Mouse (Mus musculus): Measurements from ENCODE around the gene Morn3. TPM values are rescaled to one million over a fixed set of nuclear protein-coding genes. Genes with fewer than 3 reads are reported as not detected.

Gene Morn3
- polyA plus RNA-seq, 1 experiment, result not detected

- 71% methylated on average over 19 of the region's 19 CpGs for WGBS
- Histone ChIP-seq H3K4me1 (ENCODE audit: control insufficient read depth, insufficient read depth, insufficient read length, low read length) (peaks cover 9% of the 10 kb centered on the region; the same call in 1 of the 2 replicates), H3K36me3 (ENCODE audit: control insufficient read depth, insufficient read depth, low read length) (no peaks in the 10 kb centered on the region), H3K27me3 (ENCODE audit: control insufficient read depth, insufficient read depth, low read length) (no peaks in the 10 kb centered on the region), H3K27ac (ENCODE audit: insufficient read depth, low read depth, low read length) (no peak overlapping the region), H3K4me3 (ENCODE audit: low read depth, low read length) (no peak overlapping the region)
- TF ChIP-seq CTCF (IDR thresholded peaks at IDR 0.05; ENCODE audit: extremely low read depth, insufficient read length, insufficient replicate concordance, low read depth, low read length), result no peak
- no peak for TF ChIP-seq POLR2A (IDR thresholded peaks at IDR 0.05; ENCODE audit: low read depth, low read length)
These were observed 40.9 kb downstream of the Morn3 start for GRCm38 (mm10) chr5:123005716-123006592.

GRCm38 (mm10) chr5:123000901-123001300 is 45.9 kb downstream of the Morn3 start:
- Histone ChIP-seq H3K4me1 (ENCODE audit: control insufficient read depth, insufficient read depth, insufficient read length, low read length) (peaks cover 10% of the 10 kb centered on the region; the same call in 1 of the 2 replicates), H3K27me3 (ENCODE audit: control insufficient read depth, insufficient read depth, low read length) (no peaks in the 10 kb centered on the region), H3K27ac (ENCODE audit: insufficient read depth, low read depth, low read length) (no peak overlapping the region), H3K4me3 (ENCODE audit: low read depth, low read length) (no peak overlapping the region), H3K36me3 (ENCODE audit: control insufficient read depth, insufficient read depth, low read length) (no peaks in the 10 kb centered on the region)
- no peak for TF ChIP-seq POLR2A (IDR thresholded peaks at IDR 0.05; ENCODE audit: low read depth, low read length)
- TF ChIP-seq CTCF (IDR thresholded peaks at IDR 0.05; ENCODE audit: extremely low read depth, insufficient read length, insufficient replicate concordance, low read depth, low read length), result no peak
- WGBS, result 50% methylated on average over 1 of the region's 1 CpGs

- no peak for TF ChIP-seq CTCF (IDR thresholded peaks at IDR 0.05; ENCODE audit: extremely low read depth, insufficient read length, insufficient replicate concordance, low read depth, low read length)
- TF ChIP-seq POLR2A (IDR thresholded peaks at IDR 0.05; ENCODE audit: low read depth, low read length), result no peak
- no peaks in the 10 kb centered on the region for H3K27me3 ChIP-seq (ENCODE audit: control insufficient read depth, insufficient read depth, low read length)
- WGBS, result 77% methylated on average over 18 of the region's 18 CpGs
- peaks cover 3% of the 10 kb centered on the region; the same call in 1 of the 2 replicates for H3K4me1 ChIP-seq (ENCODE audit: control insufficient read depth, insufficient read depth, insufficient read length, low read length)
- no peaks in the 10 kb centered on the region for H3K36me3 ChIP-seq (ENCODE audit: control insufficient read depth, insufficient read depth, low read length)
- H3K27ac ChIP-seq (ENCODE audit: insufficient read depth, low read depth, low read length), result no peak overlapping the region
- no peak overlapping the region for H3K4me3 ChIP-seq (ENCODE audit: low read depth, low read length)
These were observed 49.3 kb downstream of the Morn3 start for GRCm38 (mm10) chr5:122997205-122998204.

- Histone ChIP-seq H3K4me3 (ENCODE audit: low read depth, low read length) (no peak overlapping the region), H3K4me1 (ENCODE audit: control insufficient read depth, insufficient read depth, insufficient read length, low read length) (0 out of 2 replicates have a peak, but pooled peaks cover 1% of the 10 kb centered on the region), H3K36me3 (ENCODE audit: control insufficient read depth, insufficient read depth, low read length) (no peaks in the 10 kb centered on the region), H3K27me3 (ENCODE audit: control insufficient read depth, insufficient read depth, low read length) (no peaks in the 10 kb centered on the region), H3K27ac (ENCODE audit: insufficient read depth, low read depth, low read length) (no peak overlapping the region)
- TF ChIP-seq CTCF (IDR thresholded peaks at IDR 0.05; ENCODE audit: extremely low read depth, insufficient read length, insufficient replicate concordance, low read depth, low read length) (no peak), POLR2A (IDR thresholded peaks at IDR 0.05; ENCODE audit: low read depth, low read length) (no peak)
- 8% methylated on average over 1 of the region's 1 CpGs for WGBS
These were observed 51.9 kb downstream of the Morn3 start for GRCm38 (mm10) chr5:122994910-122995309.

GRCm38 (mm10) chr5:122994303-122994846 is 52.4 kb downstream of the Morn3 start:
- H3K36me3 ChIP-seq (ENCODE audit: control insufficient read depth, insufficient read depth, low read length), result no peaks in the 10 kb centered on the region
- no peak overlapping the region for H3K4me3 ChIP-seq (ENCODE audit: low read depth, low read length)
- H3K27me3 ChIP-seq (ENCODE audit: control insufficient read depth, insufficient read depth, low read length), result no peaks in the 10 kb centered on the region
- TF ChIP-seq CTCF (IDR thresholded peaks at IDR 0.05; ENCODE audit: extremely low read depth, insufficient read length, insufficient replicate concordance, low read depth, low read length), result no peak
- no peak for TF ChIP-seq POLR2A (IDR thresholded peaks at IDR 0.05; ENCODE audit: low read depth, low read length)
- WGBS, result 7% methylated on average over 5 of the region's 5 CpGs
- H3K27ac ChIP-seq (ENCODE audit: insufficient read depth, low read depth, low read length), result no peak overlapping the region
- H3K4me1 ChIP-seq (ENCODE audit: control insufficient read depth, insufficient read depth, insufficient read length, low read length), result 0 out of 2 replicates have a peak, but pooled peaks cover 2% of the 10 kb centered on the region

- TF ChIP-seq CTCF (IDR thresholded peaks at IDR 0.05; ENCODE audit: extremely low read depth, insufficient read length, insufficient replicate concordance, low read depth, low read length) (no peak), POLR2A (IDR thresholded peaks at IDR 0.05; ENCODE audit: low read depth, low read length) (no peak)
- Histone ChIP-seq H3K4me1 (ENCODE audit: control insufficient read depth, insufficient read depth, insufficient read length, low read length) (0 out of 2 replicates have a peak, but pooled peaks cover 2% of the 10 kb centered on the region), H3K4me3 (ENCODE audit: low read depth, low read length) (no peak overlapping the region), H3K36me3 (ENCODE audit: control insufficient read depth, insufficient read depth, low read length) (no peaks in the 10 kb centered on the region), H3K27me3 (ENCODE audit: control insufficient read depth, insufficient read depth, low read length) (no peaks in the 10 kb centered on the region), H3K27ac (ENCODE audit: insufficient read depth, low read depth, low read length) (no peak overlapping the region)
- 46% methylated on average over 2 of the region's 2 CpGs for WGBS
These were observed 53.0 kb downstream of the Morn3 start for GRCm38 (mm10) chr5:122993811-122994210.
